Mouse (Mus musculus) skeletal muscle tissue, adult 2 months (tissue): Measurements from ENCODE around the gene Akap10.
"Not testable (repeated sequence)": the region's sequence is repeated elsewhere in the genome, so short reads cannot be mapped to it uniquely, and the experiment has no call there.

Experiments
- DNase-seq: peaks from one replicate; pipeline ENCODE4 v3.0.0-alpha.2; 2012; ENCODE audit warnings: low read depth, low spot score

The Akap10 gene

GRCm38 (mm10) chr11:61930640-61931586 lies 861 bp upstream of the Akap10 start:
- DNase-seq = no peak

DNA sequence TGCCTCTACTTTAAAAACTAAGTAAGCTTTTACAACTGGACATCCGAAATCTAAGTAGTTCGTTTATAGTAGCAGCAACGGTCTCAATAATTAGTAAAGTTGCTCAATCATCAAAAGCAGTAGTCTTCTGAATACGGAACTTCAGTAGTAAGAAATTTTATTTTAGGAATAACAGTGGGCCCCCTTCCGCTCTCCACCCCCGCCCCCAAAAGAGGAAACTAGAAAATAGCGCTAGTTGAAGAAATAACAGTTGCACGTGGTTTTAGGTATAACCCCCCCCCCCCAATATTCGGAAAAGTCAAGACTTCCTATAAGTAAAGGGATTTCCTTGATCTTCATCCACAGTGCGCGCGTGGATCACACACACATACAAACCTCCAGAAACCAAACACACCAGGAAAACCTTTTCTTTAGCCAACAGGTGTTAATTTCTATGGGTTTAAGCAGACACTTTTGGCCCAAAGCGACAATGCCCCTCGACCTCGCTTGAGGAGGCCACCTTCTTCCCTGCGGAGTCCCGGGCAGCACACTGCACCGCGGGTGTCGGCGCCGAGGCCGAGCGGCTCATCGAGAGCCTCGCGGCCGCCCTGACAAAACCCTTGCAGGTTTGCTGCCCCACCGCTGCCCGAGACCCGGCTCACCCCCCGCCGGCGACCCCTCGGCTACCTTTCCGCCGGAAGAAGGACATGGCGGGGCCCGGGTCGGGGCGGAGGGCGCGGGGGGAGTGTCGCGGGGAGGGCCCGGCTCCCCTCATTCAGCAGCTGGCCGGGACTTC lies 542 bp downstream of the Akap10 start:
- DNase-seq = peak; percentile 10

DNA sequence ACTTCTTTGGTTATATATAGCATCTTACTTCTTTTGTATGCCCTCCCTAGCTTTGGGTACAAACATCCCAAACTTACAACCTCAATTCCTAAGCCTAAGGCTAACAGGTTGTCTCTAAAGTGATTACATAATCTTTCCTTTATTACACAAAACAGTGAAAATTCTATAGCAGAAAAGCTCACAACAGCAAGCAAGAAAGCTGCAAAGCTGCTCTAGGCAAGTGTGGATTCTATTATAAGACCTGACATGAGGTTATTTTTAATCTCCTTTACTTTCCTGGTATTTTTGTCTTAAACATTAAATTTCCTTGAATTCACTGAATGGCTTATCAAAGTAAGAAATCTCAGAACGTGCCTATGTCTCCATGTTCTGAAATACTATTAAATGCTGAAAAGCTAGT lies 6.7 kb downstream of the Akap10 start:
- no peak for DNase-seq

- DNase-seq = no peak
Observed at GRCm38 (mm10) chr11:61919702-61920101, 10.3 kb downstream of the Akap10 start.

- DNase-seq = no peak
Observed at GRCm38 (mm10) chr11:61908315-61908714, 21.7 kb downstream of the Akap10 start.

- DNase-seq = no peak
Observed at GRCm38 (mm10) chr11:61882183-61882582, 47.9 kb downstream of the Akap10 start.

- DNase-seq = no peak
Observed at GRCm38 (mm10) chr11:61879921-61880320, 50.1 kb downstream of the Akap10 start.

DNA sequence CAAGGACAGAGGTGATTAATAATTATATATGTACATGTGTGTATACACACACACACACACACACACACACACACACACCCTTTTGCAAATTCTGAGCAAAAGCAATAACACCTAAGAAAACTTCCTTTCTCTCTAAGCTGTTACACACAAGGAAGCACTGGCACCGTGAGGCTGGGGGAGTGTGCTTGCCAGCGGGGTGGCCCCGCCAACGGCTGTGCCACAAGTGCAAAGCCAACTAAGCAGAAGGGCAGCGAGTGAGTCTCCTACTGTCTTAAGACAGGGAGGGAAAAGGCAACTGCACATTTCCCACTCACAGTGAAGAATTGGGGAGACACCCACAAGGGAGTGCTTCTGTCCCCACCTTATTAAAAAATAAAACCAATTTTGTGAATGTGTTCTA lies 58.2 kb downstream of the Akap10 start:
- DNase-seq = no peak

DNA sequence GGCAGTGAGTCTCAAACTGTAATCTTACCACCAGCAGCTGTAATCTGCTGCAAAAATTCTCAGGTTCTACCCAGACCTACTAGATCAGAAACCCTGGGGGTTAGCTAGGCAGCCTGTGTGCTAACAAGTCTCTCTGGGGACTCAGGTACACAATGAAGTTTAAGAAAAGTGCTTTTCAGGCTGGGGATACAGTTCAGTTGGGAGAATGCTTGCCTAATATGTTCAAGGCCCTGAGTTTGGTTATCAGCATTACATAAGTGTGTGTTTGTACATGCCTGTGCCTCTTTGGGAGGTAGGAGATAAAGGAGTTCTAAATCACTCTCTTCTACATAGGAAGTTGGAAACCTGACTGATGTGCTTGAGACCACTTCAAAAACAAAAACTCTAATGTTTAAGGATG lies 63.2 kb downstream of the Akap10 start:
- no peak for DNase-seq

GRCm38 (mm10) chr11:61861781-61862547 lies 68.1 kb downstream of the Akap10 start:
- no peak for DNase-seq

GRCm38 (mm10) chr11:61859316-61859715 lies 70.7 kb downstream of the Akap10 start:
- DNase-seq = no peak

DNA sequence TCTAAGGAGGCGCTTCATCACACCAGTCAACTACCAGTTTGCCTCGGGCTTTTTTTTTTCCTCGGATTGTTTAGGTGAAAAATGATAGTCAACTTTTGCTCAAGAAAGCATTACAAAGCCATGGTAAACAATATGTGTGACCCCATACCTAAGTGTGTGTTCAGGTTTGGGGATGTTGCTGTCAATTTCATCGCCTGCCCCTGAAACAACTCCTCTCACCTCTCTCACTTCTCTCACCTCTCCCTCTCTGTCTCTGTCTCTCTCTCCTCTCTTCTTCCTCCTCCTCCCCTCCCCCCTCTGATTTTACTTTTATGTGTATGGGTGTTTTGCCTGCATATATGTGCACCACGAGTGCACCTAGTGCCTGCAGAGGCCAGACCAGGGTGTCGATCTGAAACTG lies 74.5 kb downstream of the Akap10 start:
- no peak for DNase-seq

DNA sequence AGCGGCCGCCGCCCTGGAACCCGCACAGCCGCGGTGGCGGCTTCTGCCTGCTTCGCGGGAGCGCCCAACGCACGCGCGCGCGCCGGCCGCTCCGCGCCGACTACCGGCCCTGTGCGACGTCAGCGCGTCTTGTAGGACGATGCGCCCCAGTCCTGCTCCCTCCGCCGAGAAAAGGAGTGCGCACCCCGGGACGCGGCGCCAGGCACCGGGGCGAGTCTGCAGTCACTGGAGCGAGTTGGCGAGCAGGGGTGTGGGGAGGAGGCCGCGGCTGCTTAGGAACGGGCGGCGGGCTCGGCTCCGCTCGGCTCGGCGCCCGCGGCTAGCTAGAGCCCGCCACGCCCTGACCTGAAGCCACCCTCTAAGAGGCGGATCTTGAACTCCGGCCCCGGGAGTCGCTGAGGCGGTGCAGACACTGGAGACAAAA lies 75.1 kb downstream of the Akap10 start, which contains the start of gene Ulk2:
Ulk2 (minus strand) TSS at position 86 of the 424 bp plus-strand sequence.
- DNase-seq = peak; percentile 83

DNA sequence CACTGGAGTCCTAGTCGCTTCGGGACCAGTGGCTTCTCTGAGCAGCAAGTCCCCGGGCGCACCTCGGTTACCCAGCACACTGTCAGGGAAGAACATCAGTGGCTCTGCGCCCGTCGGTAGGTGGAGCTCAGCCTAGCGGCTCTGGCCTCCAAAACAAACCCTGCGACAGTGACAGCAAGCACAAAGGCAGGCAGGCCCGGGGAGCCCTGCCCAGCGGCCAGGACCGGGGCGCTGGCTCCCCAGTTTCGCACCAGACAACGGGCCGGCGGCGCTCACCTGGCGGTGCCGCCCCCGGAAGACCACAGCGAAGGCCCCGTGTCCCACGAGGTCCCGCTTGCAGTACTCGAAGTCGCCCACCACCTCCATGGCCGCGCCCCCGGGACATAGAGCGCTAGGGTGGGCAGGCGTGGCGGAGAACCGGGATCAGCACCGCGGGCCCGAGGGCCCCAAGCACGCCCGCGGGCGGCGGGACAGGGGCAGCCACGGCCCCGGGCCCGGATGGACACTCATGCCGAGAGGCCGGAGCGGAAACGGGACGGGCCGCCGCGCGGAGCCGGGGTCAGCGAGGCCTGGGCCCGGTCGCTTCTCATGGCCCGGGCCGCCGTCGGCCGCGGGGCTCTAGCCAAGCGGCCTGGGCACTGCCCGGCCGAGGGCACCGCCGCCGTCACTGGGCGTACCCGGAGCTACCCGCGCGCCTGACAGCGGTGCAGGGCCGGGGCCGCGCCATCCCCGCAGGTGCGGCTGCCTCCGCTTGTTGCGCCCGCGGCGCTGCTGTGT lies 75.7 kb downstream of the Akap10 start:
- peak; percentile 75 for DNase-seq

DNA sequence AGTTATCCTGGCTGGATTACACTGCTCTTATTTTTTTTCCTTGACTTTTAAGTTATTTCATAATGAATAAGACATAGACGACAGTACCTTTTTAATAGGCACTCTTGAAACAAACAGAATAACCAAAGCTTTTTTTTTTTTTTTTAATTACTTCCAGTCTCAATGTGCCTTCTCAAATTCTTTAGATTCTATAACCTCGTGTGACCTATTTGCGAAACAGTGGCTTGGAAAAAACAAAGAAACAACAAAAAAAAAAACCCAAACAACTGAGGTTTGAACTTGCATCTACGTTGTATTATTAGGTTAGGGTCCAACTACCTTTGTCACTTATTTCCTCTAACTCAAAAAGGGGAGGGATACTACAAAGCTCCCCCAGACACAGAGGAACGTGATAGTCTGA lies 76.4 kb downstream of the Akap10 start:
- DNase-seq = no peak

- DNase-seq = no peak
Observed at GRCm38 (mm10) chr11:61852916-61853315, 77.1 kb downstream of the Akap10 start.

DNA sequence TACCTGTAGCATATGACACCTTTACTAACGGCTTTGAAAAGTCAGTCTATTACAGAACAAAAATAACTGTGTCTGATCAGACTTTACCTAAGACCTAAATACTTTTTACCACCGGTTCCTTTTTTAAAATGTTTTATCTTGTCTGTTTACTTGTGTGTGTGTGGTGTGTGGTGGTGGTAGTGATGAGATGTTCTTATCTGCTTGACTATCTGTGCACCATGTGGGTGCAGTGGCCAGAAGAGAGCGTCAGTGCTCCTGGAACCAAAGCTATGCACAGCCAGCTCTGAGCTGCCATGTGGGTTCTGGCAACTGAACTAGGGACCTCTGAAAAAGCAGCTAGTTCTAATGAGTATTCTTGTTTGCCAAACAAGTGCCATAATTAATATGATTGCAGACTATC lies 78.9 kb downstream of the Akap10 start:
- DNase-seq = no peak

- not testable (repeated sequence) for DNase-seq
Observed at GRCm38 (mm10) chr11:61840663-61841062, 89.4 kb downstream of the Akap10 start.

GRCm38 (mm10) chr11:61839940-61840339 lies 90.1 kb downstream of the Akap10 start:
- no peak for DNase-seq

- no peak for DNase-seq
Observed at GRCm38 (mm10) chr11:61839182-61839581, 90.9 kb downstream of the Akap10 start.
